Mouse (Mus musculus): ENCODE data around the gene Cds1. TPM values are rescaled to one million over a fixed set of nuclear protein-coding genes. Genes with fewer than 3 reads are reported as not detected.

The Cds1 gene
- polyA plus RNA-seq (2015; fragmentation: Nextera tagmentation; extraction: Ambion mirVana): 8.4 and 8.6 TPM in 2 replicates

- Histone ChIP-seq H3K36me3 (ENCODE audit: control insufficient read depth, insufficient read depth, low read length) (no peaks in the 10 kb centered on the region), H3K9ac (ENCODE audit: low read depth, low read length) (peak within 1 kb of the TSS; percentile 83), H3K4me1 (ENCODE audit: control insufficient read depth, insufficient read depth, low read depth, low read length) (peaks cover 11% of the 10 kb centered on the region), H3K27me3 (replicated peaks; ENCODE audit: control insufficient read depth, insufficient read depth, low read length) (peaks cover 34% of the 10 kb centered on the region), H3K4me2 (ENCODE audit: low read length) (peak within 1 kb of the TSS; percentile 98), H3K9me3 (ENCODE audit: control insufficient read depth, low read length) (no peaks in the 10 kb centered on the region), H3K4me3 (ENCODE audit: low read length) (peak within 1 kb of the TSS; percentile 80), H3K27ac (ENCODE audit: low read depth, low read length) (no peak within 1 kb of the TSS)
- under 1% methylated on average over 54 of the region's 91 CpGs for WGBS
- peak; percentile 92 for ATAC-seq
Measured at GRCm38 (mm10) chr5:101764554-101765347, at the start of gene Cds1. TSS of gene Cds1 (plus strand) at chr5:101765130.

GRCm38 (mm10) chr5:101724216-101724615 is 40.7 kb upstream of the Cds1 start:
- Histone ChIP-seq H3K27ac (ENCODE audit: low read depth, low read length) (no peak overlapping the region), H3K9me3 (ENCODE audit: control insufficient read depth, low read length) (no peaks in the 10 kb centered on the region), H3K4me2 (ENCODE audit: low read length) (no peak overlapping the region), H3K4me1 (ENCODE audit: control insufficient read depth, insufficient read depth, low read depth, low read length) (no peaks in the 10 kb centered on the region), H3K36me3 (ENCODE audit: control insufficient read depth, insufficient read depth, low read length) (no peaks in the 10 kb centered on the region), H3K27me3 (replicated peaks; ENCODE audit: control insufficient read depth, insufficient read depth, low read length) (no peaks in the 10 kb centered on the region), H3K9ac (ENCODE audit: low read depth, low read length) (no peak overlapping the region), H3K4me3 (ENCODE audit: low read length) (no peak overlapping the region)
- ATAC-seq: no peak
- WGBS: 92% methylated on average over 9 of the region's 9 CpGs

GRCm38 (mm10) chr5:101724756-101725155 is 40.2 kb upstream of the Cds1 start:
- H3K9me3 ChIP-seq (ENCODE audit: control insufficient read depth, low read length): no peaks in the 10 kb centered on the region
- H3K4me1 ChIP-seq (ENCODE audit: control insufficient read depth, insufficient read depth, low read depth, low read length): no peaks in the 10 kb centered on the region
- no peaks in the 10 kb centered on the region for H3K36me3 ChIP-seq (ENCODE audit: control insufficient read depth, insufficient read depth, low read length)
- no peak overlapping the region for H3K4me3 ChIP-seq (ENCODE audit: low read length)
- H3K27me3 ChIP-seq (replicated peaks; ENCODE audit: control insufficient read depth, insufficient read depth, low read length): no peaks in the 10 kb centered on the region
- no peak overlapping the region for H3K27ac ChIP-seq (ENCODE audit: low read depth, low read length)
- no peak overlapping the region for H3K9ac ChIP-seq (ENCODE audit: low read depth, low read length)
- no peak overlapping the region for H3K4me2 ChIP-seq (ENCODE audit: low read length)
- 93% methylated on average over 16 of the region's 16 CpGs for WGBS
- no peak for ATAC-seq

GRCm38 (mm10) chr5:101725703-101726102 is 39.2 kb upstream of the Cds1 start:
- H3K9me3 ChIP-seq (ENCODE audit: control insufficient read depth, low read length): no peaks in the 10 kb centered on the region
- no peak for ATAC-seq
- H3K27me3 ChIP-seq (replicated peaks; ENCODE audit: control insufficient read depth, insufficient read depth, low read length): no peaks in the 10 kb centered on the region
- H3K27ac ChIP-seq (ENCODE audit: low read depth, low read length): no peak overlapping the region
- 85% methylated on average over 8 of the region's 8 CpGs for WGBS
- H3K4me2 ChIP-seq (ENCODE audit: low read length): no peak overlapping the region
- no peaks in the 10 kb centered on the region for H3K36me3 ChIP-seq (ENCODE audit: control insufficient read depth, insufficient read depth, low read length)
- H3K4me1 ChIP-seq (ENCODE audit: control insufficient read depth, insufficient read depth, low read depth, low read length): no peaks in the 10 kb centered on the region
- H3K4me3 ChIP-seq (ENCODE audit: low read length): no peak overlapping the region
- H3K9ac ChIP-seq (ENCODE audit: low read depth, low read length): no peak overlapping the region

- no peaks in the 10 kb centered on the region for H3K36me3 ChIP-seq (ENCODE audit: control insufficient read depth, insufficient read depth, low read length)
- no peak overlapping the region for H3K4me3 ChIP-seq (ENCODE audit: low read length)
- no peaks in the 10 kb centered on the region for H3K4me1 ChIP-seq (ENCODE audit: control insufficient read depth, insufficient read depth, low read depth, low read length)
- no peak overlapping the region for H3K27ac ChIP-seq (ENCODE audit: low read depth, low read length)
- H3K9me3 ChIP-seq (ENCODE audit: control insufficient read depth, low read length): no peaks in the 10 kb centered on the region
- H3K9ac ChIP-seq (ENCODE audit: low read depth, low read length): no peak overlapping the region
- H3K27me3 ChIP-seq (replicated peaks; ENCODE audit: control insufficient read depth, insufficient read depth, low read length): no peaks in the 10 kb centered on the region
- no peak overlapping the region for H3K4me2 ChIP-seq (ENCODE audit: low read length)
- 90% methylated on average over 6 of the region's 6 CpGs for WGBS
- ATAC-seq: no peak
Measured at GRCm38 (mm10) chr5:101726371-101726770, 38.6 kb upstream of the Cds1 start.

- Histone ChIP-seq H3K4me1 (ENCODE audit: control insufficient read depth, insufficient read depth, low read depth, low read length) (no peaks in the 10 kb centered on the region), H3K9ac (ENCODE audit: low read depth, low read length) (no peak overlapping the region), H3K36me3 (ENCODE audit: control insufficient read depth, insufficient read depth, low read length) (no peaks in the 10 kb centered on the region), H3K27me3 (replicated peaks; ENCODE audit: control insufficient read depth, insufficient read depth, low read length) (no peaks in the 10 kb centered on the region), H3K27ac (ENCODE audit: low read depth, low read length) (no peak overlapping the region), H3K9me3 (ENCODE audit: control insufficient read depth, low read length) (no peaks in the 10 kb centered on the region), H3K4me2 (ENCODE audit: low read length) (no peak overlapping the region), H3K4me3 (ENCODE audit: low read length) (no peak overlapping the region)
- WGBS: 65% methylated on average over 8 of the region's 8 CpGs
- ATAC-seq: no peak
Measured at GRCm38 (mm10) chr5:101728304-101728905, 36.5 kb upstream of the Cds1 start.

DNA sequence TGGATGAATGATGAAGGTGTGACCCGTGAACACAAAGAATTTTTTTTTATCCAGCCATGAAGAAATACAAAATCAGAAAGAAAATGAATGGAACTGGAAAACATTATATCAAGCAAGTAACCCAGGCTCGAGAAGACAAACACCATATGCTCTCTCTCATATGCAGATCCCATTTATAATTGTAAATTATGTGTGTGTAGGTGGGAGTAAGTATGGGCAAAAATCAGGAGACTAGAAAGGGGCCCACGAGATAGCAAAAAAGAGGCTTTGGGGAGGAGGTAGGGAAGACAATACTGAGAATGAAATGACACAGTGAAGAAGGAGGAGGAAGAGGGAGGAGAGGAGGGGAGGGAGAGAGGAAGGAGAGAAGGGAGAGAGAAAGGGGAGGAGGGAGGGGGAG is 27.6 kb upstream of the Cds1 start:
- Histone ChIP-seq H3K9ac (ENCODE audit: low read depth, low read length) (no peak overlapping the region), H3K4me2 (ENCODE audit: low read length) (no peak overlapping the region), H3K27ac (ENCODE audit: low read depth, low read length) (no peak overlapping the region), H3K36me3 (ENCODE audit: control insufficient read depth, insufficient read depth, low read length) (no peaks in the 10 kb centered on the region), H3K9me3 (ENCODE audit: control insufficient read depth, low read length) (no peaks in the 10 kb centered on the region), H3K4me1 (ENCODE audit: control insufficient read depth, insufficient read depth, low read depth, low read length) (no peaks in the 10 kb centered on the region), H3K4me3 (ENCODE audit: low read length) (no peak overlapping the region), H3K27me3 (replicated peaks; ENCODE audit: control insufficient read depth, insufficient read depth, low read length) (no peaks in the 10 kb centered on the region)
- WGBS: 71% methylated on average over 3 of the region's 3 CpGs
- no peak for ATAC-seq

DNA sequence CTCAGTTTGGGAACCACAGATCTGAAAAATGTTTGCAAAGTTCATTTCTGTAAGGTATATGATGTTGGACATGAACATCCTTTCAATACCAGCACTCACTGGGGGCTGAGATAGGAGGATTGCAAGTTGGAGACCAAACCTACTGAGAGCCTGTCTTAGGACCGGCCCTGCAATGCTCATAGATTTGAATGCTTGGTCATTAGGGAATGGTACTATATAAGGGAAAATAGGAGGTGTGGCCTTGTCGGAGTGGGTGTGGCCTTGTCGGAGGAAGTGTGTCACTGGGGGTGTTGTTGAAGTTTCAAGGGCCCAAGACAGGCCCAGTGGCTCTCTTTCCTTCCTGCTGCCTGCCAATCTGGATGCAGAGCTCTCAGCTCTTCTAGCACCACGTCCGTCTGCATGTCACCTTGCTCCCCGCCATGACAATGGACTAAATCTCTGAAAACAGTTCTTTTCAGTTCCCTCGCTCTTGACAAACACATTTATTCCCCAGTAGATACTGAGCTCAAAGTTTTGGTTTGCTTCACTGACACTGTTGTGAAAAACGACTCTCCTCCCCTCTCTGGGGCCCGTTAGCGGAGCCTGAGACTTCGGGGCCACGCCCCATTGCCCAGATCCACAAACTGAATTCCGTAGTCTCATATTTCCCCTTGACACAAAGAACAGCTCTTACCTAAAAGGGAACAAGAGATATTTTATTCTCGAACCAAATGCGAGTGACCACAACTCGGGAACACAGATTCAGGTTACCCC is 24.3 kb upstream of the Cds1 start:
- Histone ChIP-seq H3K36me3 (ENCODE audit: control insufficient read depth, insufficient read depth, low read length) (no peaks in the 10 kb centered on the region), H3K9me3 (ENCODE audit: control insufficient read depth, low read length) (no peaks in the 10 kb centered on the region), H3K4me3 (ENCODE audit: low read length) (no peak overlapping the region), H3K4me2 (ENCODE audit: low read length) (no peak overlapping the region), H3K9ac (ENCODE audit: low read depth, low read length) (no peak overlapping the region), H3K27ac (ENCODE audit: low read depth, low read length) (no peak overlapping the region), H3K27me3 (replicated peaks; ENCODE audit: control insufficient read depth, insufficient read depth, low read length) (no peaks in the 10 kb centered on the region), H3K4me1 (ENCODE audit: control insufficient read depth, insufficient read depth, low read depth, low read length) (no peaks in the 10 kb centered on the region)
- 85% methylated on average over 16 of the region's 16 CpGs for WGBS
- no peak for ATAC-seq

DNA sequence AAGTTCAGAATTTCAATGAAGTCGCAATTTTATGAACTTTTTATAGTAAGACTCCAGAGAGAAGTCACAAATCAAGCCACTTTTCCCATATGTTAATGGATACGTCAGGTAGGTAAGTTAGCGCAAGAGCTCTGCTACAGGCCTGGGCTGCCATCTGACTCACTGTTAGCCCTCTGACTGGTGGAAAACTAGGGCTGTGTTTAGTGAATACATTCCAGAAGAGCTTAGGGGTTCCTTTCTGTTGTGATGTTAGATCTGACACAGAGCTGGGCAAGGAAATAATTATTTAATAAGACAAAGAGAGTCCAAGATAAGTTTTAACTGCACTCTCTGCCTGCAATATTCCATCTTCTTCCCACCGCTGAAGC is 23.7 kb upstream of the Cds1 start:
- Histone ChIP-seq H3K4me1 (ENCODE audit: control insufficient read depth, insufficient read depth, low read depth, low read length) (no peaks in the 10 kb centered on the region), H3K4me3 (ENCODE audit: low read length) (no peak overlapping the region), H3K9me3 (ENCODE audit: control insufficient read depth, low read length) (no peaks in the 10 kb centered on the region), H3K4me2 (ENCODE audit: low read length) (no peak overlapping the region), H3K27me3 (replicated peaks; ENCODE audit: control insufficient read depth, insufficient read depth, low read length) (no peaks in the 10 kb centered on the region), H3K36me3 (ENCODE audit: control insufficient read depth, insufficient read depth, low read length) (no peaks in the 10 kb centered on the region), H3K27ac (ENCODE audit: low read depth, low read length) (no peak overlapping the region), H3K9ac (ENCODE audit: low read depth, low read length) (no peak overlapping the region)
- 91% methylated on average over 4 of the region's 4 CpGs for WGBS
- ATAC-seq: no peak
